In the genomic region with DNA sequence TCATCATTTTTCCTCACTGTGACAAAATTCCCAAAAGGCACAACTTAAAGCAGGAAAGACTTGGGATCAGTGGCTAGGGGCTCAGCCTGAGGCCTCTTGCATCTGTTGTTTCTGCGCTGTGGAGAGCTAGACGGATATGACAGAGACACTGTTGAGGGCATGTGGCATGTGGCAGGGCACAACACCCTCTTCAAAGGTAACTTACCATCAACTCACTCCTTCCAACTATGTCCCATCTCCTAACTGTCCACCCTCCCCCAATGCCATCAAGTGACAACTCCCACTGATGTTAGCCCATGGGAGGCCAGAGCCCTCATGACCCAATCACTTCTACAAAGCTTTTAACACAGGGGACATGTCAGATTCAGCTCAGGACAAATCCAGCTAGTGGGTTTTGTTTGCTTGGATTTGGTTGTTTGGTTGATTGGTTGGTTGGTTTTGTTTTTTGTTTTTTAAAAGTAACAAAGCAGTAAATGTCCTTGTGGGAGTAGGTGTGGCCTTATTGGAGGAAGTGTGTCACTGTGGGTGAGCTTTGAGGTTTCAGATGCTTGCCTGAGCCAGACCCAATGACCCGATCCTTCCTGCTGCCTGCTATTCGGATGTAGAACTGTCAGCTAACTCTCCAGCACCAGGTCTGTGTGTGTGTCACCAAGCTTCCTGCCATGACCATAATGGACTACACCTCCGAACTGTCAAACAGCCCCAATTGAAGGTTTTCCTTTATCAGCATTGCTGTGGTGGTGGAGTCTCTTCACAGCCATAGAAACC, we compare ENCODE assay signal across 15 mouse cellular contexts. TPM values are rescaled to one million over a fixed set of nuclear protein-coding genes. Genes with fewer than 3 reads are reported as not detected.
DNase-seq lines count a peak whose midpoint lies in the region; ATAC-seq lines count a peak whose summit lies in the region.
"Had no signal": no experiment of that assay in that cellular context is flagged by ENCODE, and none has a peak within 500 bp of the region (broad histone marks: within the 10 kb centered on the region; RNA-seq: fewer than 3 reads in every experiment).

No protein-coding gene starts in this region.

- peak; percentile 37 for DNase-seq in A20 (ENCODE audit: low read depth, low spot score)
- DNase-seq in CD8-positive naive resting alpha-beta T cell, adult 2 months (ENCODE audit: low read depth in 2 of 2, low spot score in 2 of 2): peak; percentile 68 to 72
- peak; percentile 71 to 77 for DNase-seq in spleen, postnatal 36 days (ENCODE audit: low spot score in 2 of 2)
- no peak for DNase-seq in right cerebral cortex, postnatal 25 days
- DNase-seq in heart, postnatal 25 days (ENCODE audit: low spot score): no peak
- DNase-seq in frontal cortex, adult 2 months (ENCODE audit: extremely low spot score in 1 of 2, low spot score in 1 of 2): no peak
- DNase-seq: adrenal gland, postnatal 10 days; gastrocnemius, adult 2 months; heart, postnatal 36 days; lung, adult 2 months; right cerebral cortex, postnatal 4 days had no signal

- intact Hi-C loops in heart, postnatal 25 days (cut with DNase I): no loop called here

- peak; percentile 90 for ATAC-seq in megakaryocyte, adult 5-6 weeks (ENCODE audit: poor library complexity, severe bottlenecking)
- ATAC-seq in cerebellum, adult (ENCODE audit: insufficient number of reproducible peaks, low FRiP score, low TSS enrichment): no peak
- ATAC-seq: forebrain, embryonic 13.5 days; intestine, postnatal 0 days had no signal

RNA-seq across cellular contexts. Expression of gene Lef1, which starts 53.2 kb away (rescaled TPM):
- total RNA-seq in megakaryocyte, adult 5-6 weeks (2015): 1.5 and 1.6 TPM in 2 replicates
- 0.66 and 1.1 TPM in 2 replicates for total RNA-seq in megakaryocyte, adult 5-6 weeks (2017)
- under 1 TPM; 0.29 to 0.45 TPM for total RNA-seq in heart, postnatal 25 days (2021)
- 10.6 and 12.0 TPM in 2 replicates for polyA plus RNA-seq in frontal cortex, adult 2 months (2012; rRNA removed)

Comparison
In these comparisons a context has a peak if more than half of its experiments do, and no peak if none do; other contexts are left out.
1. DNase-seq: peak in A20 (single experiment), CD8-positive naive resting alpha-beta T cell, adult 2 months (2 of 2) and spleen, postnatal 36 days (2 of 2); none in right cerebral cortex, postnatal 25 days (single experiment), heart, postnatal 25 days (single experiment) and frontal cortex, adult 2 months (0 of 2).